Mouse (Mus musculus) ES-Bruce4 (cell line): ENCODE results near the gene Med13l.

Experiments used
- CTCF ChIP-seq: IDR thresholded peaks from one replicate; pipeline ENCODE4 v1.8.1; 2011; ENCODE audit warnings: low read depth, low read length
- POLR2A ChIP-seq: IDR thresholded peaks from one replicate; pipeline ENCODE4 v1.8.1; 2011; ENCODE audit warnings: low read length; ENCODE audit not compliant: insufficient read depth

- TF ChIP-seq POLR2A (no peak), CTCF (no peak)
These were observed 46.6 kb upstream of the Med13l start for GRCm38 (mm10) chr5:118513629-118514526.
